Mouse (Mus musculus): ENCODE measurements around the gene Pccb. TPM values are rescaled to one million over a fixed set of nuclear protein-coding genes. Genes with fewer than 3 reads are reported as not detected.

Pccb gene
- total RNA-seq, 4 experiments from 2014 or later, result 83.5 to 171 (median 127) TPM

DNA sequence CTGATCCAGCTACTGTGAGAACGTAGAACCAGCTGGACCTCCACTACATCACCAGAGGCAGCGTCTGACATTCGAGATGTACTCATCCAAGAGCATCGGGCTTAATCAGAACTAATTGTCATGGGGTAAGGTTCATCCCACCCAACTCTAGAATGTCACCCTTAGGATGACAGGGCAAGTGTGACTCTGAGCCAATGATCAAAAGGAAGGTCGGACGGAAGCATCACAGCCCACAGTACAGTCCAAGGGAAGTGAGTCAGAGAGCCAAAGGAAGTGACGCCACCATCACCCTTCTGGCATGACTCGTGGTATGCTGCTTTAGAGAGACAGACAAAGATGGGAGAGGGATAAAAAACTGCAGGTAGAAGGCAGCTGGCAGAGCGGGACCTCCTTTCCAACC lies 7.6 kb upstream of the Pccb start:
- no peak for DNase-seq

- DNase-seq, result no peak
These were observed 6.8 kb upstream of the Pccb start for GRCm38 (mm10) chr9:101041508-101041907.

DNA sequence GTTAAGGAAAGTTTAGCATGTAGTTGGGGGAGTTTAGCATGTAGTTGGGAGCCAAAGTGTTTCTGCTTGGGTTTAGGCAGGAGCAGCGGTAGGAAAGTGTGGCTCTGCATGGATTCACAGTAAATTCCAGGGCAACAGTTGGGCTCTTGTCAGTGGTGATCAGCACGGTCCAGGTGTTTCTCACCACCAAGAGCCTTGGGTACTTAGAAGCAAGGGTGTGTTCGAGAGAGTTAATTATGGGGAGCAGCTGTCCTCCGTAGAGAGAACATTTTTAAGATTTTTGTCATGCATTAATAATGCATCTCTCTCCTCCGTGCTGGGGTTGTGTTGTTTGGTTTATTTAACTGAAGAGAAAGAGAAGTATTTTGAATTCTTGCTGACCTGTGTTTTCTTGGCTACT lies 3.9 kb upstream of the Pccb start:
- DNase-seq, result no peak

- no peak for DNase-seq
These were observed 2.7 kb upstream of the Pccb start for GRCm38 (mm10) chr9:101037396-101037795.

GRCm38 (mm10) chr9:101036876-101037275 lies 2.2 kb upstream of the Pccb start:
- DNase-seq, result no peak

- no peak for DNase-seq
These were observed 1.3 kb upstream of the Pccb start for GRCm38 (mm10) chr9:101035836-101036596.

GRCm38 (mm10) chr9:101033761-101034447 lies 794 bp downstream of the Pccb start:
- DNase-seq, result no peak

- DNase-seq, result no peak
These were observed 15.9 kb downstream of the Pccb start for GRCm38 (mm10) chr9:101018768-101019167.

GRCm38 (mm10) chr9:101017734-101018516 lies 16.8 kb downstream of the Pccb start:
- DNase-seq, result no peak

DNA sequence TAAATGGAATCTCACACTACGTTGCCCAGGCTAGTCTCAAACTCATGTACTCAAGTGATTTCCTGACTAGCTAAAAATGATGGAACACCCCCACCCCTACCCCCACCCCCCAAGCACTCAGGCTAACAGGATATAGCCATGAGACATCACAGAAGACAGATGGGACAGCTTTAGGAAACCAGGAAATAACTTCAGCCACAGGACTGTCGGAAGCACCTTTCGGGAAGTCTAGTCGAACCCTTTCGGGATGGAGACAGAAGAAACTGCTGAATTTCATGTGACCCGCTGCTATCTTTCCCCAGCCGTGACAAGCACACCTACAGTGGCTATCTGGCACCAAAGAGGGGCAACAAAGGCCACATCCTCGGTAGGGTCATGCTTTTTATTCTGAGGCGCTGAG lies 19.4 kb downstream of the Pccb start:
- no peak for DNase-seq

DNA sequence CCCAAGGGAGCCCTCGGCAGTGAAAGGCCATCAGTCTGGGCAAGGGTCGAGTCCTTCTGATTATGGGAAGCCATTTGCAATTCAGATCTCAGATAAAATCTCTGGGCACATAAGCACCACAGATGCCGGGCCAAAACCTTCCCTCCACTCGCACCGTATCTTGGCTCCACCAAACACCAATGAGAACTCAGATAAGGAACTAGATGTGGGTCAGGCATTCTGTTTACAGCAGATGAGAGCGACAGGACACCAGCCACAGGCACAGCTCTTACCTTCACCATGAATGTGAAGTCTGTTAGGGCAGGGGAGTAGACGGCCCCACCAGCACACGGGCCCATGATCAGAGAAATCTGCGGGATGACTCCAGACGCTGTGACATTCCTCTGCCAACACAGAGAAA lies 22.3 kb downstream of the Pccb start:
- no peak for DNase-seq

DNA sequence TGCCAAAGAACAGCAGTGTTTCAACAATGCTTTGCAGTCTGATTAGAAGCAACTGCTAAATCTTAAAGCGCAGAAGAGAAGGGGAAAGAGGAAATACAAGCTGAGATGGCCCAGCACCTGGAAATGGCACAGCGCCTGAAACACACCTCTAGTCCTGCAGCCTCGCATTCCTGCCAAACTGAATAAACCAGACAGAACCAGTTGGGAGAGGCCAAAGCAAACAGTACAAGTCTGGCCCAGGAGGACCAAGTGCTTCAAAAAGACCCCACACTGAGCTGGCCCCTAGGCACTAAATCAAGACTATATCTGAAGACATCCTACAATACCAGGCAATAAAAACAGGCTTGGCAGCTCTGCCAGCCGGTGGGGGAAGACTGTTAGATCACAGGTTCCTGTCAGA lies 28.8 kb downstream of the Pccb start:
- no peak for DNase-seq

GRCm38 (mm10) chr9:101003302-101003701 lies 31.4 kb downstream of the Pccb start:
- no peak for DNase-seq

- DNase-seq, result no peak
These were observed 31.9 kb downstream of the Pccb start for GRCm38 (mm10) chr9:101002841-101003240.

DNA sequence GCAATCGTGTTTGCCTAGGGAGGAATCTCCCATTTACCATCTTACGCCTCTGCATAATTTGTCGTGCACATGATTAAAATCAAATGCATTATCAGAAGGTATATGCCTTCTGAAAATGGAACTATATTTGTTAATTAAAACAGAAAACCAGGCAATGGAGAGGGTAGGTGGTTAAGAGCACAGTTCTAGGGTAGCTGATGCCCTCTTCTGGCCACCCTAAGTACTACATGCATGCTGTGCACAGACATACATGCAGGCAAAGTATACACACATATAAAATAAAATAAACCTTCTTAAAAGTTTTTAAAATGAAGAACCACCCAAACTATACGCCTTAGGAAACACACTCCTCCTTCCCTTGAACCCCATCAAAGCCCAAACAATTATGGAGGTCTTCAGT lies 32.6 kb downstream of the Pccb start:
- no peak for DNase-seq

DNA sequence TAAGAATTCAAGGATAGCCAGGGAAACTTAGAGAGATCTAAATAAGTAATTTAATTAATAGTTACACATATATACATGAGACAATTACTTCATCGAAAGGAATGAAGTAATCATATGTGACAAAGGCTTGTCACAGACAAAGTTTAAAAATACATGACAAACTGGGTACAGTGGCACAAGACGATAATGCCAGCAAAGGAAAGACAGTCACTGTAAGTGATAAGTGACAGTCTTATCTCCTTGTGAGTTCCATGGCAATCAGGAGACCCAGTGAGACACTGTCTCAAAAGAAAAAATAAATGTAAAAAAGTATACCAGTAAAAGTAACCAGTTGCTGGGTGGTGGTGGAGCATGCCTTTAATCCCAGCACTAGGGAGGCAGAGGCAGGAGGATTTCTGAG lies 37.6 kb downstream of the Pccb start:
- no peak for DNase-seq

GRCm38 (mm10) chr9:100993937-100994336 lies 40.8 kb downstream of the Pccb start:
- DNase-seq, result no peak

DNA sequence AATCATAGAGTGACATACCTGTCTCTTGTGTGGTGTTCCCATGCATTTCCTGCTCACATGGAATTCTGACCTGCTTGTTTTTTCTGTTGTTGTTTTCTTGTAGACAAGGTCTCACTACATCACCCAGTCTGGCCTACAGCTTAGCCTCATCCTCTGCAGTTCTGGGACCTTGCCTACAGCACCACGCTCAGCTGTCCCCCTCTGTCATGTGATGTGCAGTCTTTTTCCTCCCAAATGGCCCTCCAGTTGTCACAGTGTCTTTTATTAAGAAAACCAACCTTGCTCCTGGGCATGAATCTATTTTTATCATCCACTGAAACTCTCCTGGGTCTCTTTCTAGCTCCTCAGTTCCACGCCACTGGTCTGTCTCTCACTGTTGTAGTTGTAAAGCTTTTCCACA lies 42.5 kb downstream of the Pccb start:
- DNase-seq, result no peak

GRCm38 (mm10) chr9:100991321-100991720 lies 43.4 kb downstream of the Pccb start:
- no peak for DNase-seq

- no peak for DNase-seq
These were observed 44.1 kb downstream of the Pccb start for GRCm38 (mm10) chr9:100990609-100991008.

- DNase-seq, result no peak
These were observed 46.8 kb downstream of the Pccb start for GRCm38 (mm10) chr9:100987850-100988249.

DNA sequence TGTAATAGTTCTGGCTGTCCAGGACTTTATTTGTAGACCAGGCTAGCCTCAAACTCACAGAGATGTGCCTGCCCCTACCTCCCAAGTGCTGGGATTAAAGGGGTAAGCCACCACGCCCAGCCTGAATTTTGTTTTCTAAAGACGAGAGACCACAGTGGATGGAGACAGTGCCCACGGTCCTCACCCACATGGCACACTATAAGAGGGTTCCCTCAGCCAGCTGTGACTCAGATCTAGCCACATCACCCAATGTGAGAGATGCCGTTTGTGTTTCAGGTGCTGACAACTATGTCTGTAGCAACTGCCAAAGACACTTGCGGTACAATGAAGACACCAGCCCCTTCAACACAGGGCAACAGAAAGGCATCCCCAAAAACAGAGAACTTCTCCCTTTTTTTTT lies 47.7 kb downstream of the Pccb start:
- no peak for DNase-seq

All from adrenal gland, adult 8-10 months (tissue).